Mouse (Mus musculus) ES-Bruce4 (cell line): ENCODE measurements at regions not wholly inside any gene's neighbourhood (a gene's known extent, or its start where the extent isn't known, plus 50 kb on each side); places are given as distances from the start of the nearest gene placed in this dataset.
A peak's percentile ranks its signal among the peaks of the same experiment; 100 is the strongest.

ENCODE experiments used
- H3K27ac ChIP-seq: 2 replicates; pipeline ENCODE4 v1.5.1; 2012; ENCODE audit warnings: low read length, inconsistent platforms; ENCODE audit not compliant: insufficient read depth
- H3K27me3 ChIP-seq: 2 replicates; pipeline ENCODE4 v1.6.1; 2012; ENCODE audit warnings: mild to moderate bottlenecking, low read length, inconsistent platforms; ENCODE audit not compliant: control insufficient read depth, poor library complexity, insufficient read depth, severe bottlenecking
- H3K36me3 ChIP-seq: 2 replicates; pipeline ENCODE4 v1.6.1; 2012; ENCODE audit warnings: inconsistent platforms, mild to moderate bottlenecking, low read length, moderate library complexity; ENCODE audit not compliant: control insufficient read depth, poor library complexity, insufficient read depth, severe bottlenecking
- H3K4me1 ChIP-seq: one replicate; pipeline ENCODE4 v1.8.1; 2011; ENCODE audit warnings: low read length; ENCODE audit not compliant: control insufficient read depth, insufficient read depth
- H3K4me3 ChIP-seq: 2 replicates; pipeline ENCODE4 v1.5.1; 2011; ENCODE audit warnings: low read depth, mild to moderate bottlenecking, low read length
- H3K9ac ChIP-seq: 2 replicates; pipeline ENCODE4 v1.6.1; 2012; ENCODE audit warnings: low read depth, mild to moderate bottlenecking, inconsistent platforms; ENCODE audit not compliant: poor library complexity, severe bottlenecking
- H3K9me3 ChIP-seq: replicated peaks from 2 replicates; pipeline ENCODE4 v1.6.1; 2012; ENCODE audit warnings: mild to moderate bottlenecking, low read length, inconsistent platforms; ENCODE audit not compliant: control insufficient read depth, poor library complexity, insufficient read depth, severe bottlenecking
- CTCF ChIP-seq: IDR thresholded peaks from one replicate; pipeline ENCODE4 v1.8.1; 2011; ENCODE audit warnings: low read depth, low read length
- EP300 ChIP-seq: IDR thresholded peaks from 2 replicates; pipeline ENCODE4 v1.6.1; 2011; ENCODE audit warnings: low read depth, low read length; ENCODE audit not compliant: insufficient read depth
- POLR2A ChIP-seq: IDR thresholded peaks from one replicate; pipeline ENCODE4 v1.8.1; 2011; ENCODE audit warnings: low read length; ENCODE audit not compliant: insufficient read depth

DNA sequence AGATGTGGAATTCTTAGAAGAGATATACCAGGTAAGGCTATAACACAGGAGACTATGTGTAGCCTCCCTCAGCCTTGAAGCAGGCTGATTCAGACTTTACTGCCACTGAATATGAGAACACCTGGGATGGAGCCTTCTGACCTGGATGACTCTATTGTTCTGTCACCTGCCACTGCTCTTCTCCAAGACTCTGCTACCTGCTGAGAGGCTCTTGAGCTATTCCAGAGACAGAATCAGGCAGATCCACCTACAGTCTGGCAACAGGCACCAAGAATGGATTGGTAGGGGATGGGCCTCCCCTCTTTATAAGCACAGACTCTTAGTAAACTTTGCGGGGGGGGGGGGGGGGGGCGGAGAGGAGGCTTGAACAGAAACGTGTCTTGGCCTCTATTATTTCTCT is 970.5 kb upstream of the Pot1a start:
- no peak for TF ChIP-seq EP300
- no peak for TF ChIP-seq CTCF
- TF ChIP-seq POLR2A, result no peak

DNA sequence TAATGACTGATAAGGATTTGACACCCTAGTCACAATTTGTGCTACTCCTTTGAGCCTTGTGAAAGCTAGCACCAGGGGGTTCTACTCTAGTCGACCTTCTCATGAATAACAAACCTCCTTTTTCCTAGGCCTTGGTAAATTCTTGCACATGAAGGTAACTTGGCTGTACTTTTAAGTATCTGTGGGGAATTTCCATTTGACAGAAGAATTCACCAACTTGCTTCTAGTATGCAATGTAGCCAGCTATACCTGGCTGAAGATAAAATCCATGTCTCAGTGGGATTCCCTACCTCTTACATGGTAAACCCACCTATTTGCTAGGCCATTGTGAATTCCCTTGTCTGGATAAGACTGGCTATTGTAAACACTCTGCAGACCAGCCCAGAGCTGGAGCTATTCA is 967.6 kb upstream of the Pot1a start:
- TF ChIP-seq EP300, result no peak
- TF ChIP-seq POLR2A, result no peak
- TF ChIP-seq CTCF, result no peak
- Histone ChIP-seq H3K4me1 (peaks cover 1% of the 10 kb centered on the region), H3K27me3 (no peaks in the 10 kb centered on the region), H3K4me3 (no peak overlapping the region), H3K9ac (no peak overlapping the region), H3K9me3 (no peaks in the 10 kb centered on the region; the same call in 1 of the 2 replicates), H3K36me3 (no peaks in the 10 kb centered on the region), H3K27ac (peak overlapping the region; percentile 79)

More for the DNA sequence above, 970.5 kb upstream of the Pot1a start:
- Histone ChIP-seq H3K4me3 (no peak overlapping the region), H3K4me1 (peaks cover 1% of the 10 kb centered on the region), H3K9me3 (no peaks in the 10 kb centered on the region), H3K27me3 (no peaks in the 10 kb centered on the region), H3K9ac (no peak overlapping the region), H3K36me3 (no peaks in the 10 kb centered on the region), H3K27ac (no peak overlapping the region)

DNA sequence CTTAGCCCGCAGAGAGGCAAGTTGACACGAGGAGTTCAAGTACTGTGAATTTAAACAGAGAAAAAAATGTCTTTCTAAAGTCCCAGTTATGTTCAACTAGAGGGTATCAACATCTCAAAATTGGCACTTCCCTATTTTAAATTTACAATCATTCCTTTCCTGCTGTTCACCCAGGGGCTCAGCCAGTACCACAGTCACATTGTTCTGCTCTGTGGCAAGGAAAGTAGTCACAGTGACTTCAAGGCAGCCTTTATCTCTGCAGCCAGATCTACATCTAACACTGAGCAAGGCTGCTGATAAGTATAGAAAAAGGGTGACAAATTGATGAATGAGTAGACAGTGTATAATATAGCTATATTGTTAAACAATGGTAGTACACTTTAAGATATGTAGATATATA is 957.8 kb upstream of the Pot1a start:
- no peaks in the 10 kb centered on the region for H3K4me1 ChIP-seq
- H3K36me3 ChIP-seq, result no peaks in the 10 kb centered on the region
- TF ChIP-seq EP300 (no peak), POLR2A (no peak), CTCF (no peak)

DNA sequence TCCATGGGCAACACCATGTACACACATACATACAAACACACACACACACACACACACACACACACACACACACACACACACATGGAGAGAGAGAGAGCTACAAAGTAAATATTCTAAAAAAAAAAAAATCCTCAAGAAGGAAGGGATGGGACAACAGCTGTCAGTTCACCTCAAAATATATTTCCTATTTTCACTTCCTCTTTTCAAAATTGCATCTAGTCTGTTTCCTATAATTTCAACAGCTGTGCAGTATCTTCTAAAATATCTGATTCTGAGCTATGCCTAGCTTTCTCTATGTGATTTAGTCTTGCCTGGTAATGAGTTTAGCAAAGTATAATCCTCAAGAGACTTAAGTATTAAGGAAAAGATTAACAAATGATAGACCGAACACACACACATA is 955.7 kb upstream of the Pot1a start:
- TF ChIP-seq POLR2A (no peak), CTCF (no peak), EP300 (no peak)
- Histone ChIP-seq H3K4me1 (no peaks in the 10 kb centered on the region), H3K27ac (no peak overlapping the region), H3K27me3 (no peaks in the 10 kb centered on the region), H3K36me3 (no peaks in the 10 kb centered on the region), H3K4me3 (no peak overlapping the region), H3K9ac (no peak overlapping the region), H3K9me3 (no peaks in the 10 kb centered on the region)

More for the DNA sequence above, 957.8 kb upstream of the Pot1a start:
- H3K27me3 ChIP-seq, result no peaks in the 10 kb centered on the region
- no peak overlapping the region for H3K9ac ChIP-seq
- no peaks in the 10 kb centered on the region for H3K9me3 ChIP-seq
- H3K4me3 ChIP-seq, result no peak overlapping the region
- no peak overlapping the region for H3K27ac ChIP-seq

DNA sequence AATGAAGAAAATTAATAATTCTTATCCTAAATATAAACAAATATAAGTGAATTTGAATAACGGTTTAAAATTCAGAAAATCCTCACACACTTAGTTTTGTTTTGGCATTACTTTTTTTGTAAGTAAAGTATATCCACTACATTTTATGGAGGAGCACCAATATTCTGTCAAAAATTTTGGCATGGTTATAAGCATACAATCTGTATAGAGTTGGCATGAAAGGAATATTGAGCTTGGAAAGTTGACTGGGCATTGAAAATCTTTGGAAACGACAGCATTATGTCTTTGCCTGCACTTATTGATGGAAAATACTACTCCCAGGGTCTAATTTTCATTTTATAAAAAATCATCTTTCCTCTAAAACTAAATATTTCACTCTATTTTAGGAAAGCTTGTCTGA is 952.5 kb upstream of the Pot1a start:
- Histone ChIP-seq H3K27ac (no peak overlapping the region), H3K4me3 (no peak overlapping the region), H3K9me3 (no peaks in the 10 kb centered on the region), H3K27me3 (no peaks in the 10 kb centered on the region), H3K4me1 (no peaks in the 10 kb centered on the region), H3K36me3 (no peaks in the 10 kb centered on the region), H3K9ac (no peak overlapping the region)
- TF ChIP-seq POLR2A, result no peak
- no peak for TF ChIP-seq CTCF
- TF ChIP-seq EP300, result no peak
